Comparison of ENCODE assay signal across 10 mouse cellular contexts in genomic region chr17:12162824-12163223, GRCm38 (mm10). TPM values are rescaled to one million over a fixed set of nuclear protein-coding genes. Genes with fewer than 3 reads are reported as not detected.
DNase-seq lines count a peak whose midpoint lies in the region; ATAC-seq and TF ChIP-seq lines count a peak whose summit lies in the region.
"Had no signal": no experiment of that assay in that cellular context is flagged by ENCODE, and none has a peak within 500 bp of the region (broad histone marks: within the 10 kb centered on the region; RNA-seq: fewer than 3 reads in every experiment).

No protein-coding gene starts in this region.

- H3K4me1 ChIP-seq in heart, embryonic 13.5 days = peaks cover 28% of the 10 kb centered on the region
- H3K4me1 ChIP-seq in lung, embryonic 14.5 days (ENCODE audit: insufficient read depth) = peaks cover 17% of the 10 kb centered on the region
- H3K4me1 ChIP-seq in lung, postnatal 0 days (ENCODE audit: insufficient read depth, low read depth, low read length) = peaks cover 10% of the 10 kb centered on the region

- DNase-seq in heart, adult 18-20 months = no peak
- peak; percentile 40 for DNase-seq in lung, embryonic 14.5 days
- DNase-seq in lung, postnatal 0 days (ENCODE audit: low spot score) = no peak
- peak; percentile 55 for DNase-seq in brain, adult 2 months (ENCODE audit: low read depth, low spot score)
- DNase-seq in right cerebral cortex, postnatal 14 days = no peak
- no peak for DNase-seq in left cerebral cortex, adult 8-10 months (ENCODE audit: low spot score in 2 of 2)
- DNase-seq: adrenal gland, postnatal 36 days; lung, postnatal 36 days had no signal

- no peak overlapping the region for H3K4me2 ChIP-seq in heart, embryonic 13.5 days
- H3K4me2 ChIP-seq in lung, embryonic 14.5 days = no peak overlapping the region
- no peak overlapping the region for H3K4me2 ChIP-seq in lung, postnatal 0 days (replicated peaks; ENCODE audit: low read depth, low read length)
- peak overlapping the region; percentile 19 for H3K4me2 ChIP-seq in myocyte (ENCODE audit: low read depth)

- H3K27me3 ChIP-seq in heart, embryonic 13.5 days (replicated peaks) = no peaks in the 10 kb centered on the region
- H3K27me3 ChIP-seq in lung, embryonic 14.5 days (ENCODE audit: insufficient read depth, low read length) = no peaks in the 10 kb centered on the region
- no peaks in the 10 kb centered on the region for H3K27me3 ChIP-seq in lung, postnatal 0 days (replicated peaks; ENCODE audit: insufficient read depth, low read length)
- no peaks in the 10 kb centered on the region for H3K27me3 ChIP-seq in myocyte (ENCODE audit: control insufficient read depth, insufficient read depth, insufficient read length)

- no peak for TF ChIP-seq EP300 in lung, postnatal 0 days (IDR thresholded peaks at IDR 0.05)

- no peak for TF ChIP-seq POLR2A in myocyte (IDR thresholded peaks at IDR 0.05; ENCODE audit: insufficient read length, low read depth)

- ATAC-seq in heart, embryonic 13.5 days (ENCODE audit: extremely low read depth, insufficient number of reproducible peaks, low FRiP score, low TSS enrichment) = no peak
- no peak for ATAC-seq in lung, embryonic 14.5 days (ENCODE audit: insufficient read depth)
- ATAC-seq in lung, postnatal 0 days = no peak

- peak overlapping the region; percentile 53; the same call in 1 of the 2 replicates for H3K27ac ChIP-seq in heart, embryonic 13.5 days (replicated peaks)
- H3K27ac ChIP-seq in lung, embryonic 14.5 days (ENCODE audit: low read depth) = peak overlapping the region; percentile 38; the same call in 1 of the 2 replicates
- H3K27ac ChIP-seq in lung, postnatal 0 days (ENCODE audit: low read length) = no peak overlapping the region; the same call in 1 of the 2 replicates

- H3K79me2 ChIP-seq in myocyte (ENCODE audit: control insufficient read depth, insufficient read depth) = peaks cover 12% of the 10 kb centered on the region

- H3K4me3 ChIP-seq in heart, embryonic 13.5 days = no peak overlapping the region
- H3K4me3 ChIP-seq in lung, embryonic 14.5 days (ENCODE audit: low read depth, low read length) = no peak overlapping the region
- H3K4me3 ChIP-seq in lung, postnatal 0 days (ENCODE audit: low read depth, low read length) = no peak overlapping the region
- H3K4me3 ChIP-seq in myocyte = no peak overlapping the region

- H3K9me3 ChIP-seq in heart, embryonic 13.5 days = no peaks in the 10 kb centered on the region
- no peaks in the 10 kb centered on the region for H3K9me3 ChIP-seq in lung, embryonic 14.5 days (ENCODE audit: low read depth, low read length)
- no peaks in the 10 kb centered on the region for H3K9me3 ChIP-seq in lung, postnatal 0 days (ENCODE audit: low read length)

- TF ChIP-seq CTCF in lung, embryonic 14.5 days (IDR thresholded peaks at IDR 0.05; ENCODE audit: low read depth) = no peak
- no peak for TF ChIP-seq CTCF in lung, postnatal 0 days (IDR thresholded peaks at IDR 0.05)

- no peak overlapping the region for H3ac ChIP-seq in myocyte (ENCODE audit: control insufficient read depth, insufficient read length)

- WGBS in heart, embryonic 13.5 days = 77% methylated on average over 4 of the region's 4 CpGs
- 64% methylated on average over 4 of the region's 4 CpGs for WGBS in lung, embryonic 14.5 days
- 76% methylated on average over 4 of the region's 4 CpGs for WGBS in lung, postnatal 0 days

- no peak overlapping the region for H3K9ac ChIP-seq in heart, embryonic 13.5 days
- H3K9ac ChIP-seq in lung, embryonic 14.5 days = no peak overlapping the region
- H3K9ac ChIP-seq in lung, postnatal 0 days (replicated peaks; ENCODE audit: low read depth) = no peak overlapping the region

- 0 out of 2 replicates have a peak, but pooled peaks cover 4% of the 10 kb centered on the region for H3K36me3 ChIP-seq in heart, embryonic 13.5 days
- peaks cover 16% of the 10 kb centered on the region for H3K36me3 ChIP-seq in lung, embryonic 14.5 days (ENCODE audit: insufficient read depth)
- no peaks in the 10 kb centered on the region for H3K36me3 ChIP-seq in lung, postnatal 0 days (ENCODE audit: insufficient read depth, low read length)
- H3K36me3 ChIP-seq in myocyte (ENCODE audit: control insufficient read depth, insufficient read depth) = no peaks in the 10 kb centered on the region

TF ChIP-seq in myocyte, 11 proteins besides CTCF, POLR2A, EP300 and RAD21:
- TF ChIP-seq TCF12 (IDR thresholded peaks at IDR 0.05; ENCODE audit: insufficient read depth, poor library complexity, severe bottlenecking) = no peak
- TF ChIP-seq MAX (IDR thresholded peaks at IDR 0.05; ENCODE audit: low read depth) = no peak
- TF ChIP-seq MYOD1 (IDR thresholded peaks at IDR 0.05; ENCODE audit: control insufficient read depth in 1 of 3, insufficient read length in 2 of 3, low read depth in 2 of 3) = peak in 2 of 3 experiments; percentile 48 to 66
- peak in 2 of 3 experiments; percentile 26 to 76 for TF ChIP-seq MYOG (IDR thresholded peaks at IDR 0.05; ENCODE audit: control insufficient read depth in 1 of 3, insufficient read depth in 1 of 3, insufficient read length in 2 of 3, low read depth in 2 of 3)

RNA-seq across cellular contexts. Expression of gene Agpat4, which starts 44.3 kb away (rescaled TPM):
- 16.8 and 16.9 TPM in 2 replicates for polyA plus RNA-seq in heart, embryonic 13.5 days (2015; fragmentation: Nextera tagmentation; extraction: Ambion mirVana)
- 1 to 10 TPM; 3.7 to 4.5 TPM for total RNA-seq in heart, adult 18-20 months (2021)
- polyA plus RNA-seq in lung, embryonic 14.5 days (2014; fragmentation: Nextera tagmentation; extraction: Ambion mirVana) = 27.4 and 28.2 TPM in 2 replicates
- polyA plus RNA-seq in lung, postnatal 0 days (2015; fragmentation: Nextera tagmentation; extraction: Ambion mirVana) = 58.2 and 66.2 TPM in 2 replicates
- polyA plus RNA-seq in myocyte (2012; fragmentation: generic; extraction: Trizol) = 35.8 TPM
- total RNA-seq in left cerebral cortex, adult 8-10 months (2022) = 10 to 100 TPM; 53.1 to 56.3 (median 54.5) TPM

Comparison
In these comparisons a context has a peak if more than half of its experiments do, and no peak if none do; other contexts are left out.
1. DNase-seq: peak in lung, embryonic 14.5 days (single experiment) and brain, adult 2 months (single experiment); none in heart, adult 18-20 months (0 of 2), lung, postnatal 0 days (single experiment), right cerebral cortex, postnatal 14 days (single experiment) and left cerebral cortex, adult 8-10 months (0 of 2).